Mouse (Mus musculus) small intestine, adult 10 weeks (tissue): Measurements from ENCODE around the gene Calcb. TPM values are rescaled to one million over a fixed set of nuclear protein-coding genes. Genes with fewer than 3 reads are reported as not detected.

Source experiments
- polyA plus RNA-seq: library from polyadenylated mRNA; stranded (reverse); fragments of 350-450 nt; fragmentation: Illumina TruSeq; extraction: RNeasy Lipid Tissue Mini Kit (QIAGEN cat#74804); gene quantifications from one replicate; pipeline ENCODE4 v1.2.3, GENCODE M21; 2014; ENCODE audit warnings: low replicate concordance

Gene Calcb
- polyA plus RNA-seq = 1.1 TPM

DNA sequence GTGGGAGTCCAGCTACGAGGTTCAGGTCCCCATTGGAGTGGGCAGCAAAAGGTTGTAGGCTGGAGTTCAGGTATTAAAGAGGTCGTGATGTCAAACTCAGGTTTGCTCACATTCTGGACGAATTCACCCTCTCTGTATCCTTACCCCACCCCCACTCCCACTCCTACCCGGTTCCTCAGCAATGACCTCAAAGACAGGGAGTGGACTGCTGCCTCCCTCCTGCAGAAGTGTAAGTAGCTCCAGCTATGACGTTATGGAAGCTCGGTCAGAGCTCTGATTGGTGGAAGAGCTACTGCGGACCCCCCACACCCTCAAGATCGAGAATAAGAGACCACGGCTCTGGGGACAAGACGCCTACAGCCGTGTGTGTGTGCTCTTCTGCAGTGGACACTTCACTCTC, at the start of gene Calcb:
Calcb (plus strand) TSS at position 344 of the 400 bp plus-strand sequence.

DNA sequence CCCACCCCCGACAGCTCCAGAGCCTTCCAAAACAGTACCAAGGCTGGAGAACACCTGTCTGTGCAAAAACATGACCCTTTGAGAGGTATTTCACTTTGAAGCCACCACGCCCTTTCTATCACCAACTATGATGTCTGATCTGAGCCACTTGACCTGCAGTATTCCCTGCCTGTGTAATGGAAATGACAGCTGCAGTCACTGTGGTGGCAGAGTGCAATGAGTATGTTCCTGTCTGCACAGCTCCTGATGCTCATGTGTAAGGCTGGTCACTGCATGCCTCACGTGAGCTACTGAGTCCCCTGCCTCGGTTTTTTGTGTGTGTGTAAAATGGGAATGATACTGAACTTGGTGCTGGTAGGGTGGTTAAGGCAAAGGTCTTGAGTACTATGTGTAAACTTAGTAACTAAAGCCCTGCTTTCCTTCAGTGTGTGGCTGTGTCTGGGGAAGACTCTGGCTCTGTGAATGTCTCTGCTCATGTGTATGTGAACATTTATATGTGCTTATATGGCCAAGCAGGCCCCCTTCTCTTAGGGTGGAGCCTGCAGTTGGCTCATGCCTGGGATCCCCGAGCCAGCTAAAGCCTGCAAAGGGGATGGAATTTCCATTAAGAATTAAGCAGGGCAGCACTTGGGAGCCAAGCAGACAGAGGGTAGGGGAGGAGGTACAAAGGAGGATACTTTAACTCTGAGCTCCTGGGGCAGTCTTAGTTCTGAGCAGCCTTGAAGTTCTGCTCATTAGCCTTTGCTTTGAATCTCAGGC, 24.8 kb downstream of the Calcb start, which contains the start of gene Insc:
Insc (plus strand) TSS at position 673 of the 759 bp plus-strand sequence.

Other genes with a start within 250 kb of the Calcb start
- 13.7 TPM for gene Cyp2r1, start 155.7 kb upstream of the Calcb start, polyA plus RNA-seq
- gene Calca, start 82.3 kb upstream of the Calcb start, polyA plus RNA-seq = not detected
- 1.5 TPM for gene Insc, start 25.1 kb downstream of the Calcb start, polyA plus RNA-seq